Mouse (Mus musculus) liver, postnatal 0 days (tissue): ENCODE measurements around the gene Srgap1. TPM values are rescaled to one million over a fixed set of nuclear protein-coding genes. Genes with fewer than 3 reads are reported as not detected.
A peak's percentile ranks its signal among the peaks of the same experiment; 100 is the strongest.

ENCODE experiments used
- ATAC-seq: fragments of 200-750 bp; cut with Nextera tagmentation; 2 replicates; pipeline ENCODE4 v1.8.0; 2017; ENCODE audit warnings: mild to moderate bottlenecking, moderate library complexity
- DNase-seq: peaks from one replicate; pipeline ENCODE4 v3.0.0-alpha.2; 2016
- H3K27ac ChIP-seq: fragments of 300-500 bp; sonication (generic); 2 replicates; pipeline ENCODE4 v1.5.1; 2014; ENCODE audit warnings: antibody characterized with exemption, moderate library complexity, mild to moderate bottlenecking, low read depth
- H3K27me3 ChIP-seq: fragments of 300-500 bp; sonication (generic); 2 replicates; pipeline ENCODE4 v1.6.1; 2014; ENCODE audit warnings: low read length, control low read depth, mixed read lengths; ENCODE audit not compliant: insufficient read depth
- H3K36me3 ChIP-seq: fragments of 300-500 bp; sonication (generic); replicated peaks from 2 replicates; pipeline ENCODE4 v1.6.1; 2014; ENCODE audit warnings: mild to moderate bottlenecking, control low read depth, low read length, moderate library complexity, mixed read lengths; ENCODE audit not compliant: insufficient read depth
- H3K4me1 ChIP-seq: fragments of 300-500 bp; sonication (generic); 2 replicates; pipeline ENCODE4 v1.6.1; 2014; ENCODE audit warnings: antibody characterized with exemption, mild to moderate bottlenecking, control low read depth; ENCODE audit not compliant: insufficient read depth
- H3K4me2 ChIP-seq: fragments of 300-500 bp; sonication (generic); 2 replicates; pipeline ENCODE4 v1.6.1; 2014; ENCODE audit warnings: low read depth, mild to moderate bottlenecking, low read length, moderate library complexity, mixed read lengths
- H3K4me3 ChIP-seq: fragments of 300-500 bp; sonication (generic); 2 replicates; pipeline ENCODE4 v1.5.1; 2014; ENCODE audit warnings: low read depth, low read length
- H3K9ac ChIP-seq: fragments of 300-500 bp; sonication (generic); replicated peaks from 2 replicates; pipeline ENCODE4 v1.6.1; 2014; ENCODE audit warnings: mild to moderate bottlenecking, moderate library complexity
- H3K9me3 ChIP-seq: fragments of 300-500 bp; sonication (generic); 2 replicates; pipeline ENCODE4 v1.6.1; 2016; ENCODE audit warnings: mild to moderate bottlenecking, control low read depth, low read length, mixed read lengths
- CTCF ChIP-seq: sonication (generic); IDR thresholded peaks from 2 replicates; pipeline ENCODE4 v1.5.1; 2016; ENCODE audit warnings: antibody characterized with exemption, low read depth
- EP300 ChIP-seq: IDR thresholded peaks from 2 replicates; pipeline ENCODE4 v1.6.1; 2016; ENCODE audit warnings: antibody characterized with exemption, low read depth, mild to moderate bottlenecking
- WGBS: fragments of 180-500 bp; shearing (Covaris S2); extraction: QIAGEN DNeasy Blood & Tissue Kit; methylation state at CpG from one replicate; pipeline ENCODE4 v1.1.7; 2014; ENCODE audit not compliant: insufficient replicate concordance; 5-methylcytosine and 5-hydroxymethylcytosine counted together
- polyA plus RNA-seq: library from polyadenylated mRNA; unstranded; fragments of >200 nt; fragmentation: Nextera tagmentation; extraction: Ambion mirVana; gene quantifications from 2 replicates; pipeline ENCODE4 v1.2.1, GENCODE M21; 2015

The Srgap1 gene
- polyA plus RNA-seq, 1 experiment from 2014 or later, result 0.90 TPM

DNA sequence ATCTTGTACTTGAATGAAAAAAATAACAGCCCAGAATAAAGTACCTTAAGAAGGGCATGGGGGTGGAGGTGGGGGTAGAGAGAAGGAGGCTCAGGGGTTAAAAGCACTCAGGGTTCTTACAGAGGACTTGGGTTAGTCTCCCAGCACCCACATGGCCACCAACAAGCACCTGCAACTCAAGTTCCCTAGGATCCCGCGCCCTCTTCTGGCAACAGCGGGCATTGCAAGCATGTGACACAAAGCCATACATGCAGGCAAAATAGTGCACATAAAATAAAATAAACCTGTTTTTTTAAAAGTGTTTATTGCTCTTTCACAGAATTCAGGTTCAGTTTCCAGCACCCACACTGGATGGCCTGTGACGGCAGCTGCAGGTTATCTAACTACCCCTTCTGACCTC lies 6.7 kb downstream of the Srgap1 start:
- peak; percentile 54 for DNase-seq
- no peaks in the 10 kb centered on the region for H3K9me3 ChIP-seq
- TF ChIP-seq CTCF, result peak; percentile 69
- TF ChIP-seq EP300, result no peak
- H3K36me3 ChIP-seq, result no peaks in the 10 kb centered on the region
- no peak overlapping the region for H3K9ac ChIP-seq
- H3K4me2 ChIP-seq, result no peak overlapping the region
- WGBS, result 40% methylated on average over 4 of the region's 4 CpGs
- no peaks in the 10 kb centered on the region for H3K27me3 ChIP-seq
- H3K27ac ChIP-seq, result no peak overlapping the region
- no peak overlapping the region for H3K4me3 ChIP-seq
- no peak for ATAC-seq
- H3K4me1 ChIP-seq, result no peaks in the 10 kb centered on the region

DNA sequence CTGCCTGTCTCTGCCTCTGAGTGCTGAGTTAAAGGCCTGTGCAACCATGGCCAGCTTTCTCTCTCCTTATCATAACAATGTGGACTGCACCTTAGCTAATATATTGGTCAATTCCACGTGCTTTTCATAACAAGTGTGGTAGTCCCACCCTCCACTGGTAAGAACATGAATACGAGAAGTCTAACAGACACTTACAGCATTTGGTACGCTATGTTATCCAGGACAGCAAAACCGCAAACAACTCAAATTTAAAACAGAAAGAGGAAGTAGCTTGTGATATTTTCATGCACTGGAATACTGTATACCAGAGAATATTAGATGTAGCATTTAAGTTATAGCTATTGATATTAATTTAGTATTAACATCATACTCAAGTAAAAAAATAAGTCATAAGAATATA lies 7.5 kb downstream of the Srgap1 start:
- TF ChIP-seq EP300 (no peak), CTCF (no peak)
- H3K9me3 ChIP-seq, result no peaks in the 10 kb centered on the region
- H3K4me1 ChIP-seq, result no peaks in the 10 kb centered on the region
- H3K4me2 ChIP-seq, result no peak overlapping the region
- H3K36me3 ChIP-seq, result no peaks in the 10 kb centered on the region
- H3K27me3 ChIP-seq, result no peaks in the 10 kb centered on the region
- H3K9ac ChIP-seq, result no peak overlapping the region
- no peak for DNase-seq
- H3K27ac ChIP-seq, result no peak overlapping the region
- H3K4me3 ChIP-seq, result no peak overlapping the region
- 66% methylated on average over 4 of the region's 4 CpGs for WGBS
- ATAC-seq, result no peak

DNA sequence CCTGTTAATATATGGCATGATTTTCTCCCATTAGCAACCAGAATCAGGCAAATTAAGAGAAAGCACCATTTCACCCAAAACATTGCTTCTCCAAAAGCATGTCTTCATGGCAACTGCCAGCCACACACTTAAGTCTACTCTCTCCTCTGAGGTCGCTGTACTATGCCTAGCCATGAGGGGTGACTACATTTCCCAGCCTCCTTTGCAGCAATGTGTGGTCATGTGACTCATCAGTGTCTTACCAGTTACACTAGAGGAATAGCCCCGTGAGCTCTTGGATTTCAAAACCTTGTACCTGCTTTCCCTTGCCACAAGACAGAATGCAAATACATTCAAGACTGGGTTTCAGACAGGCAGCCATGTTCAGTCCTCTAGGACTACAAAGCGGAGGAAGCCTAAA lies 8.6 kb downstream of the Srgap1 start:
- Histone ChIP-seq H3K4me3 (no peak overlapping the region), H3K27me3 (no peaks in the 10 kb centered on the region), H3K9ac (no peak overlapping the region), H3K4me1 (no peaks in the 10 kb centered on the region), H3K36me3 (no peaks in the 10 kb centered on the region), H3K9me3 (no peaks in the 10 kb centered on the region), H3K27ac (no peak overlapping the region), H3K4me2 (peak overlapping the region; percentile 42; the same call in 1 of the 2 replicates)
- DNase-seq, result no peak
- TF ChIP-seq EP300 (no peak), CTCF (no peak)
- 44% methylated on average over 3 of the region's 3 CpGs for WGBS
- peak; percentile 77 for ATAC-seq

DNA sequence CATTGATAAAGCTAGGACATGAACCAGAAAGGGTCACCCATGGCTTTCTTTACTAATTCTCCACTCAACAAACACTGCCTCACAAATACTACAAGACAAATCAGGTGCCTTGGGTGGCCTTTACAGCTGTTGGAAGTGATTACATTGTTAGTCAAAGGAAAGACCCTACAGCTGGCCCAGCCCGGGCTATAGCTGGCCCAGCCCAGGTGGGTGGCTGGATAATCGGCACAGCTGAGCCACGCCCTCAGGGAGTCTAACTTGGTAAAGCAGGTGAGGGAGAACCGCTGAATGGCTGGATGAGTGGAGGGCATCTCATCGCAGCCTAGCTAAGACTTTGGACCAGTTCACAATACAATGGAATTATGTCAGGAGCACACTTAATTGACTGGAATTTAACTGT lies 13.8 kb downstream of the Srgap1 start:
- Histone ChIP-seq H3K9ac (no peak overlapping the region), H3K4me2 (no peak overlapping the region), H3K4me1 (peaks cover 2% of the 10 kb centered on the region; the same call in 1 of the 2 replicates), H3K36me3 (no peaks in the 10 kb centered on the region), H3K4me3 (no peak overlapping the region), H3K27me3 (no peaks in the 10 kb centered on the region), H3K9me3 (no peaks in the 10 kb centered on the region), H3K27ac (no peak overlapping the region)
- 61% methylated on average over 5 of the region's 5 CpGs for WGBS
- DNase-seq (no peak), ATAC-seq (no peak)
- TF ChIP-seq CTCF, result no peak
- no peak for TF ChIP-seq EP300

DNA sequence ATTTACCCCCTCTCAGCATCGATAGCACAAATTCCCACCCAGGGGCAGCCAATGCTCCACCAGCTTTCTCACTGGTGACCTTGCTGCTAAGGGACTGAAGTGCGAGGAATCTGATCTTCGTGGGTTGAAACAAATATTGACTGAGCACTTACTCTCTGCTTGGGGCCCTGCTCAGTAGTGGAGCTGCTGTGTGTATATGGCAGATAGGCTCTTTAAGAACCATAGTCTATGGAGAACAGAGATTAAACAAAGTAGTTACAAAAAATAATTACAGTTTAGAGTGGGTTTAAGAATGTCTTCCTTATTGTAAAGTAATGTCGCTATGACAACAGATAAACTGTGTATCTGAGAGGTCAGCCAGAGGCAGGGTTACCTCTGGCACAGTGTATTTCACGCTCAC lies 16.7 kb downstream of the Srgap1 start:
- Histone ChIP-seq H3K4me3 (no peak overlapping the region), H3K27me3 (no peaks in the 10 kb centered on the region), H3K4me1 (peaks cover 2% of the 10 kb centered on the region; the same call in 1 of the 2 replicates), H3K4me2 (no peak overlapping the region), H3K9ac (no peak overlapping the region), H3K36me3 (no peaks in the 10 kb centered on the region), H3K27ac (no peak overlapping the region), H3K9me3 (no peaks in the 10 kb centered on the region)
- DNase-seq (no peak), ATAC-seq (no peak)
- no peak for TF ChIP-seq CTCF
- 59% methylated on average over 5 of the region's 5 CpGs for WGBS

DNA sequence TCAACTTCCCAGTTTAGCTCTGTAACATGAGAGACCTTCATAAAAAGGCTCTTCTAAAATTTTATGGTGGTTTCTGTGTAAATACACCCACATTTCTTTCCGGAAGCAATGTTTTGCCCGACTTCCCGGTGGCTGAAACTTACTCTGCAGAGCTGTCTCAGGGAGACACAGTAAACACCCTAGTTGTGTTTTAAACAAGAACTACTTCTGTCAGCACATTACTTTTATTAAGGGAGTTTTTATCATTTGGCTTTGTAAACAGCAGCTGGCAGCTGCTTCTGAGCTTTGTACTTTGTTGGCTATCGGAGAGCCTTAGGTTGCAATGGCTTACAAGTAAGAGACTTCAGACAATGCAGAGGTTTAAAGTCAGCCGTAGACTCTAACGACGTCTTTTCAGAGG lies 17.4 kb downstream of the Srgap1 start:
- H3K9ac ChIP-seq, result no peak overlapping the region
- no peak overlapping the region for H3K4me3 ChIP-seq
- H3K27ac ChIP-seq, result no peak overlapping the region
- no peak for TF ChIP-seq EP300
- no peak for TF ChIP-seq CTCF
- H3K27me3 ChIP-seq, result no peaks in the 10 kb centered on the region
- 36% methylated on average over 7 of the region's 7 CpGs for WGBS
- H3K9me3 ChIP-seq, result no peaks in the 10 kb centered on the region
- ATAC-seq (no peak), DNase-seq (no peak)
- H3K4me1 ChIP-seq, result peaks cover 2% of the 10 kb centered on the region; the same call in 1 of the 2 replicates
- peak overlapping the region; percentile 29 for H3K4me2 ChIP-seq
- H3K36me3 ChIP-seq, result no peaks in the 10 kb centered on the region

DNA sequence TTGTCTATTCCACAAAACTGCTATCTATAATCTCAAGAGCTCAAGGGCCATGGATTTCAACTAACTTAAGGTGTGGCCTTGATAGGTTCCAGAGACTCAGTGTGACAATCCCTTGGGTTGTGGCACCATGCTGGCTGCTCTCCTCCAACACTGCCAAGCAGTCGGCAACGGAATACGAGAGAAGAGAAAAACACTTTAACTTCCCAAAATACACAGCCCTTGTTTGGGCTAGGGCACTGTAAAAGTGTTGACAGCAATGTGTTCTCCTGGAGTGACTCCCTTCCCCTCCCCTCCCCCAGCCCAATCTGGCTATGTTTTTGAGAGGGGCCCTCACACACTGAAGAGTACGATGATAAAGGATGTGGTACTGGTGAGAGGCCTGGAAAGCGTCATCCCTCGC lies 21.9 kb downstream of the Srgap1 start:
- 86% methylated on average over 6 of the region's 6 CpGs for WGBS
- ATAC-seq (no peak), DNase-seq (no peak)
- Histone ChIP-seq H3K4me3 (no peak overlapping the region), H3K4me2 (no peak overlapping the region), H3K27ac (no peak overlapping the region), H3K27me3 (no peaks in the 10 kb centered on the region), H3K36me3 (no peaks in the 10 kb centered on the region), H3K9ac (no peak overlapping the region), H3K9me3 (no peaks in the 10 kb centered on the region), H3K4me1 (peaks cover under 1% of the 10 kb centered on the region; the same call in 1 of the 2 replicates)
- TF ChIP-seq CTCF (no peak), EP300 (no peak)
